Mouse (Mus musculus): ENCODE measurements at regions not wholly inside any gene's neighbourhood (a gene's known extent, or its start where the extent isn't known, plus 50 kb on each side); places are given as distances from the start of the nearest gene placed in this dataset.

- WGBS = 58% methylated on average over 3 of the region's 3 CpGs
Observed at GRCm38 (mm10) chr9:30076482-30076881, 113.5 kb upstream of the Ntm start.

GRCm38 (mm10) chr9:30101942-30102341 is 139.0 kb upstream of the Ntm start:
- H3K9me3 ChIP-seq (replicated peaks; ENCODE audit: control insufficient read depth, low read length) = no peaks in the 10 kb centered on the region
- no peak overlapping the region for H3K4me2 ChIP-seq (ENCODE audit: low read depth, low read length)
- H3K36me3 ChIP-seq (replicated peaks; ENCODE audit: control insufficient read depth, insufficient read depth, low read depth, low read length) = no peaks in the 10 kb centered on the region
- H3K27ac ChIP-seq (replicated peaks; ENCODE audit: low read depth, low read length) = no peak overlapping the region
- 45% methylated on average over 6 of the region's 6 CpGs for WGBS
- H3K4me3 ChIP-seq (ENCODE audit: low read depth, low read length) = no peak overlapping the region
- peak; percentile 19 for DNase-seq (ENCODE audit: low spot score)
- no peak for ATAC-seq (replicated peaks; ENCODE audit: insufficient number of reproducible peaks, low FRiP score, low TSS enrichment, low read depth)
- no peak overlapping the region for H3K9ac ChIP-seq (replicated peaks; ENCODE audit: low read length)
- no peaks in the 10 kb centered on the region for H3K27me3 ChIP-seq (ENCODE audit: control insufficient read depth, insufficient read depth, low read length)
- no peaks in the 10 kb centered on the region for H3K4me1 ChIP-seq (ENCODE audit: control insufficient read depth, insufficient read depth, low read length)

More at GRCm38 (mm10) chr9:30076482-30076881, 113.5 kb upstream of the Ntm start:
- Histone ChIP-seq H3K4me3 (ENCODE audit: low read depth, low read length) (no peak overlapping the region), H3K36me3 (replicated peaks; ENCODE audit: control insufficient read depth, insufficient read depth, low read depth, low read length) (no peaks in the 10 kb centered on the region), H3K9ac (replicated peaks; ENCODE audit: low read length) (no peak overlapping the region), H3K9me3 (replicated peaks; ENCODE audit: control insufficient read depth, low read length) (no peaks in the 10 kb centered on the region), H3K4me1 (ENCODE audit: control insufficient read depth, insufficient read depth, low read length) (no peaks in the 10 kb centered on the region), H3K4me2 (ENCODE audit: low read depth, low read length) (no peak overlapping the region), H3K27me3 (ENCODE audit: control insufficient read depth, insufficient read depth, low read length) (no peaks in the 10 kb centered on the region), H3K27ac (replicated peaks; ENCODE audit: low read depth, low read length) (no peak overlapping the region)
- no peak for DNase-seq (ENCODE audit: low spot score)
- no peak for ATAC-seq (replicated peaks; ENCODE audit: insufficient number of reproducible peaks, low FRiP score, low TSS enrichment, low read depth)

GRCm38 (mm10) chr9:30122371-30122770 is 159.4 kb upstream of the Ntm start:
- Histone ChIP-seq H3K27me3 (ENCODE audit: control insufficient read depth, insufficient read depth, low read length) (no peaks in the 10 kb centered on the region), H3K36me3 (replicated peaks; ENCODE audit: control insufficient read depth, insufficient read depth, low read depth, low read length) (no peaks in the 10 kb centered on the region), H3K4me2 (ENCODE audit: low read depth, low read length) (no peak overlapping the region), H3K27ac (replicated peaks; ENCODE audit: low read depth, low read length) (no peak overlapping the region), H3K4me1 (ENCODE audit: control insufficient read depth, insufficient read depth, low read length) (no peaks in the 10 kb centered on the region), H3K9ac (replicated peaks; ENCODE audit: low read length) (no peak overlapping the region), H3K9me3 (replicated peaks; ENCODE audit: control insufficient read depth, low read length) (no peaks in the 10 kb centered on the region), H3K4me3 (ENCODE audit: low read depth, low read length) (no peak overlapping the region)
- DNase-seq (ENCODE audit: low spot score) (no peak), ATAC-seq (replicated peaks; ENCODE audit: insufficient number of reproducible peaks, low FRiP score, low TSS enrichment, low read depth) (no peak)
- 93% methylated on average over 3 of the region's 3 CpGs for WGBS

- no peaks in the 10 kb centered on the region for H3K27me3 ChIP-seq (ENCODE audit: control insufficient read depth, insufficient read depth, low read length)
- no peaks in the 10 kb centered on the region for H3K9me3 ChIP-seq (replicated peaks; ENCODE audit: control insufficient read depth, low read length)
- DNase-seq (ENCODE audit: low spot score) (no peak), ATAC-seq (replicated peaks; ENCODE audit: insufficient number of reproducible peaks, low FRiP score, low TSS enrichment, low read depth) (no peak)
- H3K27ac ChIP-seq (replicated peaks; ENCODE audit: low read depth, low read length) = no peak overlapping the region
- no peaks in the 10 kb centered on the region for H3K36me3 ChIP-seq (replicated peaks; ENCODE audit: control insufficient read depth, insufficient read depth, low read depth, low read length)
- no peak overlapping the region for H3K9ac ChIP-seq (replicated peaks; ENCODE audit: low read length)
- 78% methylated on average over 6 of the region's 6 CpGs for WGBS
- H3K4me1 ChIP-seq (ENCODE audit: control insufficient read depth, insufficient read depth, low read length) = no peaks in the 10 kb centered on the region
- H3K4me2 ChIP-seq (ENCODE audit: low read depth, low read length) = no peak overlapping the region
- no peak overlapping the region for H3K4me3 ChIP-seq (ENCODE audit: low read depth, low read length)
Observed at GRCm38 (mm10) chr9:30129151-30129550, 166.2 kb upstream of the Ntm start.

- no peak for DNase-seq (ENCODE audit: low spot score)
- 89% methylated on average over 2 of the region's 2 CpGs for WGBS
- H3K9ac ChIP-seq (replicated peaks; ENCODE audit: low read length) = no peak overlapping the region
Observed at GRCm38 (mm10) chr9:30131626-30132025, 168.7 kb upstream of the Ntm start.

GRCm38 (mm10) chr9:30134303-30134702 is 171.4 kb upstream of the Ntm start:
- no peak overlapping the region for H3K9ac ChIP-seq (replicated peaks; ENCODE audit: low read length)
- H3K4me1 ChIP-seq (ENCODE audit: control insufficient read depth, insufficient read depth, low read length) = no peaks in the 10 kb centered on the region
- no peaks in the 10 kb centered on the region for H3K27me3 ChIP-seq (ENCODE audit: control insufficient read depth, insufficient read depth, low read length)
- no peak overlapping the region for H3K4me3 ChIP-seq (ENCODE audit: low read depth, low read length)
- H3K9me3 ChIP-seq (replicated peaks; ENCODE audit: control insufficient read depth, low read length) = no peaks in the 10 kb centered on the region
- DNase-seq (ENCODE audit: low spot score) (peak; percentile 34), ATAC-seq (replicated peaks; ENCODE audit: insufficient number of reproducible peaks, low FRiP score, low TSS enrichment, low read depth) (no peak)
- WGBS = 72% methylated on average over 3 of the region's 3 CpGs
- H3K27ac ChIP-seq (replicated peaks; ENCODE audit: low read depth, low read length) = no peak overlapping the region
- H3K4me2 ChIP-seq (ENCODE audit: low read depth, low read length) = no peak overlapping the region
- no peaks in the 10 kb centered on the region for H3K36me3 ChIP-seq (replicated peaks; ENCODE audit: control insufficient read depth, insufficient read depth, low read depth, low read length)

More at GRCm38 (mm10) chr9:30131626-30132025, 168.7 kb upstream of the Ntm start:
- H3K4me1 ChIP-seq (ENCODE audit: control insufficient read depth, insufficient read depth, low read length) = no peaks in the 10 kb centered on the region
- no peak overlapping the region for H3K4me2 ChIP-seq (ENCODE audit: low read depth, low read length)
- no peak overlapping the region for H3K4me3 ChIP-seq (ENCODE audit: low read depth, low read length)
- ATAC-seq (replicated peaks; ENCODE audit: insufficient number of reproducible peaks, low FRiP score, low TSS enrichment, low read depth) = no peak
- H3K9me3 ChIP-seq (replicated peaks; ENCODE audit: control insufficient read depth, low read length) = no peaks in the 10 kb centered on the region
- H3K27me3 ChIP-seq (ENCODE audit: control insufficient read depth, insufficient read depth, low read length) = no peaks in the 10 kb centered on the region
- no peaks in the 10 kb centered on the region for H3K36me3 ChIP-seq (replicated peaks; ENCODE audit: control insufficient read depth, insufficient read depth, low read depth, low read length)
- no peak overlapping the region for H3K27ac ChIP-seq (replicated peaks; ENCODE audit: low read depth, low read length)

GRCm38 (mm10) chr9:30137611-30138287 is 174.8 kb upstream of the Ntm start:
- 0 out of 2 replicates have a peak, but pooled peaks have one; percentile 59 for ATAC-seq (replicated peaks; ENCODE audit: insufficient number of reproducible peaks, low FRiP score, low TSS enrichment, low read depth)
- H3K27ac ChIP-seq (replicated peaks; ENCODE audit: low read depth, low read length) = no peak overlapping the region

GRCm38 (mm10) chr9:30140188-30140587 is 177.2 kb upstream of the Ntm start:
- no peak for ATAC-seq (replicated peaks; ENCODE audit: insufficient number of reproducible peaks, low FRiP score, low TSS enrichment, low read depth)

More at GRCm38 (mm10) chr9:30137611-30138287, 174.8 kb upstream of the Ntm start:
- Histone ChIP-seq H3K9me3 (replicated peaks; ENCODE audit: control insufficient read depth, low read length) (no peaks in the 10 kb centered on the region), H3K4me1 (ENCODE audit: control insufficient read depth, insufficient read depth, low read length) (no peaks in the 10 kb centered on the region), H3K4me2 (ENCODE audit: low read depth, low read length) (no peak overlapping the region), H3K27me3 (ENCODE audit: control insufficient read depth, insufficient read depth, low read length) (no peaks in the 10 kb centered on the region), H3K36me3 (replicated peaks; ENCODE audit: control insufficient read depth, insufficient read depth, low read depth, low read length) (no peaks in the 10 kb centered on the region), H3K9ac (replicated peaks; ENCODE audit: low read length) (peak overlapping the region; percentile 28; the same call in 1 of the 2 replicates), H3K4me3 (ENCODE audit: low read depth, low read length) (no peak overlapping the region)
- DNase-seq (ENCODE audit: low spot score) = peak; percentile 82
- WGBS = 25% methylated on average over 14 of the region's 14 CpGs

More at GRCm38 (mm10) chr9:30140188-30140587, 177.2 kb upstream of the Ntm start:
- Histone ChIP-seq H3K9ac (replicated peaks; ENCODE audit: low read length) (no peak overlapping the region), H3K4me2 (ENCODE audit: low read depth, low read length) (no peak overlapping the region), H3K27me3 (ENCODE audit: control insufficient read depth, insufficient read depth, low read length) (no peaks in the 10 kb centered on the region), H3K27ac (replicated peaks; ENCODE audit: low read depth, low read length) (no peak overlapping the region), H3K4me3 (ENCODE audit: low read depth, low read length) (no peak overlapping the region), H3K36me3 (replicated peaks; ENCODE audit: control insufficient read depth, insufficient read depth, low read depth, low read length) (no peaks in the 10 kb centered on the region), H3K9me3 (replicated peaks; ENCODE audit: control insufficient read depth, low read length) (no peaks in the 10 kb centered on the region), H3K4me1 (ENCODE audit: control insufficient read depth, insufficient read depth, low read length) (no peaks in the 10 kb centered on the region)
- no peak for DNase-seq (ENCODE audit: low spot score)
- WGBS = 69% methylated on average over 3 of the region's 3 CpGs

All from embryonic facial prominence, embryonic 11.5 days (tissue).